Mouse (Mus musculus) small intestine, adult 2 months (tissue): Measurements from ENCODE around the gene Kctd6.

ENCODE experiments used
- CTCF ChIP-seq: fragments of 200-500 bp; IDR thresholded peaks from 2 replicates; pipeline ENCODE4 v1.5.1; 2012; ENCODE audit warnings: low read depth, mild to moderate bottlenecking, control low read depth, inconsistent platforms, low read length, moderate library complexity, mixed read lengths; ENCODE audit not compliant: insufficient replicate concordance, insufficient read length; ENCODE audit errors: extremely low read depth
- POLR2A ChIP-seq: fragments of 200-500 bp; IDR thresholded peaks from 2 replicates; pipeline ENCODE4 v1.6.1; 2012; ENCODE audit warnings: low read depth, mild to moderate bottlenecking, control low read depth, inconsistent platforms, low read length, moderate library complexity

GRCm38 (mm10) chr14:8164463-8164862 lies 49.5 kb upstream of the Kctd6 start:
- TF ChIP-seq CTCF (no peak), POLR2A (no peak)
